Mouse (Mus musculus) gastrocnemius, postnatal 10 days (tissue): ENCODE results near the gene Aldh16a1. TPM values are rescaled to one million over a fixed set of nuclear protein-coding genes. Genes with fewer than 3 reads are reported as not detected.
"Not testable (repeated sequence)": the region's sequence is repeated elsewhere in the genome, so short reads cannot be mapped to it uniquely, and the experiment has no call there.

ENCODE experiments used
- DNase-seq: peaks from one replicate; pipeline ENCODE4 v3.0.0; 2021; ENCODE audit warnings: mixed read lengths
- total RNA-seq, 2 experiments: library from RNA; stranded (reverse); gene quantifications; 2 replicates each; pipeline ENCODE4 v1.2.3; 2021

Aldh16a1 gene
- total RNA-seq, 2 experiments from 2014 or later, result 23.9 to 28.6 TPM

GRCm38 (mm10) chr7:45179469-45179868 is 25.1 kb upstream of the Aldh16a1 start, which contains the start of gene Gfy:
Gfy (minus strand) TSS chr7:45179569.
- no peak for DNase-seq

GRCm38 (mm10) chr7:45178550-45178949 is 24.2 kb upstream of the Aldh16a1 start:
- no peak for DNase-seq

GRCm38 (mm10) chr7:45176356-45176755 is 22.0 kb upstream of the Aldh16a1 start:
- no peak for DNase-seq

GRCm38 (mm10) chr7:45175929-45176328 is 21.5 kb upstream of the Aldh16a1 start:
- no peak for DNase-seq

GRCm38 (mm10) chr7:45175398-45175797 is 21.0 kb upstream of the Aldh16a1 start:
- no peak for DNase-seq

GRCm38 (mm10) chr7:45174567-45175280 is 20.3 kb upstream of the Aldh16a1 start:
- no peak for DNase-seq

GRCm38 (mm10) chr7:45173772-45174171 is 19.4 kb upstream of the Aldh16a1 start:
- not testable (repeated sequence) for DNase-seq

- no peak for DNase-seq
These were observed 18.6 kb upstream of the Aldh16a1 start for GRCm38 (mm10) chr7:45172974-45173373.

GRCm38 (mm10) chr7:45169495-45169894 is 15.1 kb upstream of the Aldh16a1 start:
- no peak for DNase-seq

GRCm38 (mm10) chr7:45168656-45169055 is 14.3 kb upstream of the Aldh16a1 start:
- DNase-seq, result no peak

GRCm38 (mm10) chr7:45167761-45168445 is 13.5 kb upstream of the Aldh16a1 start:
- no peak for DNase-seq

- DNase-seq, result no peak
These were observed 12.6 kb upstream of the Aldh16a1 start for GRCm38 (mm10) chr7:45166950-45167401.

- no peak for DNase-seq
These were observed 11.3 kb upstream of the Aldh16a1 start for GRCm38 (mm10) chr7:45165701-45166100.

GRCm38 (mm10) chr7:45164833-45165232 is 10.4 kb upstream of the Aldh16a1 start:
- no peak for DNase-seq

- no peak for DNase-seq
These were observed 9.5 kb upstream of the Aldh16a1 start, which contains the start of gene Slc17a7 for GRCm38 (mm10) chr7:45163735-45164490. Slc17a7 (plus strand) TSS chr7:45163949.

GRCm38 (mm10) chr7:45162996-45163615 is 8.7 kb upstream of the Aldh16a1 start:
- no peak for DNase-seq

- DNase-seq, result no peak
These were observed 8.2 kb upstream of the Aldh16a1 start for GRCm38 (mm10) chr7:45162551-45162950.

GRCm38 (mm10) chr7:45161612-45162473 is 7.5 kb upstream of the Aldh16a1 start:
- DNase-seq, result peak; percentile 94

GRCm38 (mm10) chr7:45160866-45161265 is 6.5 kb upstream of the Aldh16a1 start:
- DNase-seq, result no peak

GRCm38 (mm10) chr7:45160316-45160800 is 6.0 kb upstream of the Aldh16a1 start:
- DNase-seq, result no peak

GRCm38 (mm10) chr7:45158991-45159390 is 4.6 kb upstream of the Aldh16a1 start:
- no peak for DNase-seq
